Mouse (Mus musculus) 416B (cell line): ENCODE measurements at regions not wholly inside any gene's neighbourhood (a gene's known extent, or its start where the extent isn't known, plus 50 kb on each side); places are given as distances from the start of the nearest gene placed in this dataset.

ENCODE experiments used
- DNase-seq: peaks from one replicate; pipeline ENCODE4 v3.0.0; 2011; ENCODE audit warnings: low read depth

DNA sequence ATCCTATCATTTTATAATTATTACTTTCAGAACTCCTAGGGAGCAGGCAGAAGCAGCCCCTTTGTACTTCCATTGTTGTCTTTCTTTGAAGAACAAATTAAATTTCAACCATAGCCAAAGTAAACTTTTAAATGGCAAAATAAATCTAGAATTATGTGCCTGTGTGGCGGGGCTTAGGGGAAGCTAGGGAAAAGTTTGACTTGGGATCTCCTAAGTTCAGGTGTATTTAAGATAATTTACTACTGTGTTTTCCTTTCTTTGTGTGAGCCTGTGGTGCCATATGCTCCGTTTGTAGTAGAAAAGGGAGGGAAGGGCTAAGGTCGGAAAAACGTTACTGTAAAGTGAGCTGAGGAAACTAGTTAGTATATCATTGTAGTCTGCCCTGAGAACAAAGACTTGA is 1062.5 kb upstream of the Zeb2 start:
- no peak for DNase-seq

- DNase-seq, result peak; percentile 49
Observed at GRCm38 (mm10) chr2:46168488-46168887, 1051.3 kb upstream of the Zeb2 start.

- peak; percentile 47 for DNase-seq
Observed at GRCm38 (mm10) chr2:46149848-46150247, 1032.7 kb upstream of the Zeb2 start.

- peak; percentile 85 for DNase-seq
Observed at GRCm38 (mm10) chr2:46119871-46120270, 1002.7 kb upstream of the Zeb2 start.

DNA sequence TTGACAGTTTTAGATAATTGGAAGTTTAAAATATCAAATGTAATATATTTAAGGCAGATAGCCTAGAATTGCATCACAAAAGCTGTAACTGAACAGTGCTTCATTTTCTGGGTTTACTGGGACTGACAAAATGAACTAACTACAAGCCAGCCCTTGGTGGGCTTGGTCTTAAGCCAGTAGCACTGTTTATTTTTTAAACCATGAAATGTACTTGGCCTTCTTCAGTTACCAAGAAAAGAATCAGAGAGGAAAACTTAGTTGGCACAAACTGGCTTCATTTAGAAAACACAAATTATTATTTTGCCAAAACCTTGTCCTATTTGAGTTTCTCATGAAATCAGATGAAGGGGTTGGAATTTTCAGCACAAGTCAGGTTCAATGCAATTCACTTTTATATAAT is 989.8 kb upstream of the Zeb2 start:
- DNase-seq, result no peak

- no peak for DNase-seq
Observed at GRCm38 (mm10) chr2:46065034-46065802, 948.0 kb upstream of the Zeb2 start.

DNA sequence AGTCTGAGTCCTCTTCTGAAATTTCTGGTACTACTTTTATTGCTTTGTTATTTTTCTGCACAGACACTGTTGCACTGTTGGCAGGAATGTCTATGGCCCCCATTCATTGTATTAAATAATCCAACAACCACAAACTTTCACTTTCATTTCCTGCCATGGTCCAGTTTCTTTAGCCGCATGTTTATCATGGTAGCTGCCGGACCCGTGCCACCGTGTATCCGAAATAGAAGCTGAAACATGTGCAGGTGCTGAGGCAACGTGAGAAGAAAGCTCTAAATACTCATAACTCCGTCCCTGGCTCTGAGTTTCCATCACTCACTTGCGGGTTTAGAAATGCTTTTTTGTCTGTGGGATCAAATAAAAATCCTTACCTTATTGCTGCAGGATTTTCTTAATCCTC is 938.5 kb upstream of the Zeb2 start:
- peak; percentile 20 for DNase-seq

DNA sequence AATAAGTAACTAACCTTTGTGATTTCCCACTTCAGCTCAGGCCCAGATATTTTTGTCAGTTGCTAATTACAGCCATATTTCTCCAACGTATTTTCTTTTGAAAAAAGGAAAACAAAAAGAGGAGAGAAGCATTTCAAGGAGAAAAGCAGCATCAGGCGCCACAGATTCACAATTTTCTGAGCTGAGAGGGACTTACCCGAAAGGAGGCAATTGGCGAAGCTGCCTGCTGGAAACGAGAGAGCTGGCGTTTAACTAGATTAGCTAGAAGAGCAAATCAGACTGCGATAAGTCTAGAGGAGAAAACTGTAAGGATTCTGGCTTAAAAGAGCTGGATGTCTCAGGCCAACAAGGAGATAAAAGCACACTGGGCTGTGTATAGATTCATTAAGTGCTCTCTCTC is 937.7 kb upstream of the Zeb2 start:
- no peak for DNase-seq

DNA sequence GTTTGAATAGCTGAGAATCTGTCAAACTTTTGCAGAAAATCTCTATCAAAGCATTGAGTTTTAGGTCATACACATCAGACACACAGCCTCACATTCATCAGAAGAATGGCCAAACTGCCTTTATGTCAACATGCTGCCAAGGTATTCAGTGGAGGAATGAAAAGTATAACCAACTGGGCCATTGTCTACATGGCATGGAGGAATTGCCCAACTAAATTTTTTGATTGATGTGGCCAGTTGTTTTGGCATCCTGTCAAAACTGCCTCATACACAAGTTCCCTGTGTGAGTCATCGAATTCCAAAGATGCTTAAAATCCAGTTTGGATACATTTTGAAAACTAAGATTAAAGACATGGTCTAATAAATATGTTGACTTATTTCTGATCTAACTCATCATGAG is 904.7 kb upstream of the Zeb2 start:
- peak; percentile 9 for DNase-seq

DNA sequence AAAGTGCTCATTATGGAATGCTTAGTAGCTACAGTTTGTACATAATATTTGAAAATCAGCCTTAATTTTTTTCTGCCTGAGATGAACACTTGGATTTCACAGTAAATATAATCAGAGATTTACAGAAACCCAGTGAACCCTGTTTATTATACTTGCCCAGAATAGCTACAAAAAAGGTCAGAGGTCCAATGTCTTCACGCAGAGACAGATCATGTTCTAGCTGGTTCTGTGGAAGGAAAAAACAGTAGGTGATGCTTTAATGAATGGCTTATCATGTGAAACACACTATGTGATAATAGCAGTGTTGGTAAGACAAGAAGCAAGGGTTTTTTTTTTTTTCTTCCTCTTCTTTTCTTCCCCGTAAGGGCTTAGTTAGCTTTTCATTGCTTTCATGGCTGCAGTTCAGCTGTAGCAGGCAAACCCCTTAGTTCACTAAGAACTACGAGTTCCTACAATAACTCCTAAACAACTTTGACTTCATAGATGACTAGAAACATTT is 896.6 kb upstream of the Zeb2 start:
- no peak for DNase-seq

DNA sequence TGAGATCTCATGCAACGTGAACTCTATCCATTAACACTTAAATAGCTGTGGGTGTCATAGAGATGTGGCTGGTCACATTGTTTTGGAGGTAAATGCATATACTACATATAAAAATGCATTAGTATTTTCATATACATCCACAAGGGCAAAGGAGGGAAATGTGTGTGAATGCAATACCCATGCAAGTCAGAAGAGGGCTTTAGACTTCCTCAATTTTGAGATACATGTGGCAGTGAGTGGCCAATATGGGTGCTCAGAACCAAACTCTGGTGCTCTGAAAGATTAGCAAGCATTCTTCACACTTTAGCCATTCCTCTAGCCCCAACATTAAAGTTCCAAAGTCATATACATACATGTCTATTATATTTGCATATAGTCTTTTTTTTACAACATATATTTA is 895.5 kb upstream of the Zeb2 start:
- peak; percentile 31 for DNase-seq

DNA sequence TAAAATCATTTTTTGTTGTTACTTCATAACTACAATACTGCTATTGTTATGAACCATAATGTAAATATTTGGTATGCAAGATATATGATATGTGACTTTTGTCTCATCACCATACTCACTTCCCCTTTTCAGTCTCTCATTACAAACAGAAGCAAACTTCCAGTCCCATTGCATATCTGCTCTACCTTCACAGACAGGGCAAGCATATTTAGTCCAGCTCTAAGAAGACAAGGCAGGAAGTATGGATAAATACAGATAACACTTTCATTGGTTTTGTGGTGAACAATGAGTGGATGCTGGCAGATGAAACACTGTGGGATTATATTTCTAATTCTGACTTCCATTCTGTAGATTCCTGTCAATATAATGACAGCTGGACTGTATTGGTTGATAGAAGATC is 858.0 kb upstream of the Zeb2 start:
- DNase-seq, result peak; percentile 93

DNA sequence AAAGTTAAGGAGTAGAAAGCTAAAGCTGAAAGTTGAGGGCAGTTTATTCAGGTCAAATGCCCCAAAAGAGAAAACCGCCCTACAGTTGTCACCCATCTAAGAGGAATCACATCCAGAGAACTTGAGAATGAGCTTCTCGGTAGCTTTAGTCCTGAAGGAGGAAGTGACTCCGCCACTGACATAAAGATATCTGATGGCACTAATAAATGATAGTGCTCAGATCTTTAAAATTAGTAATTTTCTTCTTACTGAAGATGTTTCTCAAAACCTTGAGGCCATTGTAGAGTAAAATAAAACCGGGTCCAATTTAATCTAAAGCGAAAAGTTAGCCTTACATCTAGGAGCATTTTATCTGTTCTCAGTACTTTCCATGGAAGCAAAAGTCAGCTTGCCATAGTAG is 851.4 kb upstream of the Zeb2 start:
- DNase-seq, result no peak

- no peak for DNase-seq
Observed at GRCm38 (mm10) chr2:45956792-45957330, 839.7 kb upstream of the Zeb2 start.

DNA sequence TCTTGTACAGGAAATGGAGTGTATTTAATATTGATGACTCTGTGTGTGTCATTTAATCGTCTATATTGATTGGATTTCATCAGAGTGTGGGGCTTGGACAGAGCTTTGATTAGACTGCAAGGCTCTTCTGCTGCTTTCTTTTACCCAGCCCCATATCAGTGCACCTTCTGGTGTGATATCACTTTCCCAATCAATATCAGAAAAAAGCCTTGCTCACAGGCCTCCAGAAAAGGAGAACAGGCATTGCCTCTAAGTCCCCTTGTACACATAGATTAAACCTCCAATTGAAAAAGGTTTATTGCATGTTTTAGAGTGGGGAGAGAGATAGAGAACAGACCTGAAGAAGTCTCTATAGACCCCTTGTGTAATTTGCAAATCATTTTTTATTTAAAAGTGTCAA is 831.6 kb upstream of the Zeb2 start:
- no peak for DNase-seq

- no peak for DNase-seq
Observed at GRCm38 (mm10) chr2:45925791-45926480, 808.7 kb upstream of the Zeb2 start.

DNA sequence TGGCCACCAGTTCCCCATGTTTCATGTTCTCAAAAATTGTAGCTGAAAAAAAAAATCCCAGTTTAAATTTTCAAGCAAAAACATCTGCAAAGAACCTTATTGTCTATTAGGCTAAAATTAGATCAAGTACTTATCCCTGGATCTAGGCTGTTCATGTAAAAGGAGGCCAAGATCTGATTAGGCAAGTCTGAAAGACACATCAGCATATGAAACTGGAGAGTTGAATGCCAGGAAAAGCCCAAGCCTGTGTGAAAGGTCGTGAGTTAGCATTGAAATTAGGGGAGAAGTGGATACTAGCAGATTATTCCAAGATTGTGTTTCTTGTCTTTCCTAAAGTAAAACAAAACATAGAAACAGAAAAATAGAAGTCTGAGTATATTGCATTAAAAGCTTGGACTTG is 791.7 kb upstream of the Zeb2 start:
- no peak for DNase-seq

- no peak for DNase-seq
Observed at GRCm38 (mm10) chr2:45904623-45905235, 787.5 kb upstream of the Zeb2 start.

DNA sequence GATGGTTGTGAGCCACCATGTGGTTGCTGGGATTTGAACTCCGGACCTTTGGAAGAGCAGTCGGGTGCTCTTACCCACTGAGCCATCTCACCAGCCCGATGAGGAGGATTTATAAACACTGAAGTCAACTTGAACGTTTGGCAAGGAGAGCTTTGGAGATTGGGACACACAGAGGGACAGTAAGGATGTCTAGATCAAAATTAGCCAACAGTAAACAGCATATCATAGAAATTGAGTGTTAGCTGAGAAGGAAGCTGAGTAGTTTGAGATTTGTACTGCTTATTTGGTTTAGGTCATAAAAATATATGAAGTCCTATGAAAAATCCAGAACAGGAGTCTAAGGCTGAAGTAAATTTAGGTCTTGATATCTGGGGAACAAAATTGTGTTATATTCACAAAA is 786.9 kb upstream of the Zeb2 start:
- DNase-seq, result no peak

DNA sequence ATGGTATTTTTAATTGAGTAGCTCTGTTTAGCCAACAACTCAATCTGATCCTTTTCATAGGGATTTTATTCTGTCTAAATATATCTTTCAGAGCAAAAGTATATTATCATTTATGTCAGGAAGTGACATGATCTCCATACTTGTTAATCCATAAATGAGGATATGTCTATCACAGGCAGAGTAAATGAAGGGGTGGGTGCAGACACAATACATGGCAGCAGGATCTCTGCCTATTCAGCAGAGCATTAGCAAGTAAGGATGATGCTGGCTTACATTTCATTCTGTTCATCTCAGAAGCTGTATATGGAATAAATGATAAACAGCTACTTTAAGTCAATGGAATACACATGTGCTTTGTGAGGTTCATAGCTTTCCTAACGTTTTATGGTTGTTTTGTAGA is 786.2 kb upstream of the Zeb2 start:
- no peak for DNase-seq

GRCm38 (mm10) chr2:45901892-45902291 is 784.7 kb upstream of the Zeb2 start:
- no peak for DNase-seq

- DNase-seq, result no peak
Observed at GRCm38 (mm10) chr2:45884680-45885079, 767.5 kb upstream of the Zeb2 start.

GRCm38 (mm10) chr2:45878656-45879055 is 761.5 kb upstream of the Zeb2 start:
- DNase-seq, result no peak
